Mouse (Mus musculus) cerebellum, adult 11-12 months (tissue): ENCODE results near the gene N6amt1.
A peak's percentile ranks its signal among the peaks of the same experiment; 100 is the strongest.

ENCODE experiments used
- DNase-seq: peaks from one replicate; pipeline ENCODE4 v3.0.0; 2022

The N6amt1 gene

DNA sequence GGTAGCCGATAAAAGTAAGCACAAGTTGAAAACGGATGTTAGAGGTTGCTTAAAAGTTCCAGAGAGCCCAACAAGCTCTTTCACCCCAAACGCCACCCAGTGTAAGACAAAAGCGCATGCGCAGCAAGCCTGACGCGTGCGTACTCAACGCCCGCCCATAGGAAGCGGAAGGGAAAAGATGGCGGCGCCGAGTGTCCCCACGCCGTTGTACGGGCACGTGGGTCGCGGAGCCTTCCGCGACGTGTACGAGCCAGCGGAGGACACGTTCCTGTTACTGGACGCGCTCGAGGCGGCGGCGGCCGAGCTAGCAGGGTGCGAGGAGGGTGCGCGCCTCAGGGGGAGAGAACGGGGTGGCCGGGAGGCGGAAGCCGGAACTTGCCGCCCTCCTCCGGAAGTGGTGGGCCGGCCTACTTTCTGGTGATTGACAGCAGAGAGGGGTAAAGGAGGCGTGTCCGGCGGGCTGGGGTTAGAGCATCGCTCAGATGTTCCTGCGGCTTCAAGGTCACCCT is at the start of gene N6amt1:
N6amt1 (plus strand) TSS at position 111 of the 509 bp plus-strand sequence.
- DNase-seq = peak; percentile 92

DNA sequence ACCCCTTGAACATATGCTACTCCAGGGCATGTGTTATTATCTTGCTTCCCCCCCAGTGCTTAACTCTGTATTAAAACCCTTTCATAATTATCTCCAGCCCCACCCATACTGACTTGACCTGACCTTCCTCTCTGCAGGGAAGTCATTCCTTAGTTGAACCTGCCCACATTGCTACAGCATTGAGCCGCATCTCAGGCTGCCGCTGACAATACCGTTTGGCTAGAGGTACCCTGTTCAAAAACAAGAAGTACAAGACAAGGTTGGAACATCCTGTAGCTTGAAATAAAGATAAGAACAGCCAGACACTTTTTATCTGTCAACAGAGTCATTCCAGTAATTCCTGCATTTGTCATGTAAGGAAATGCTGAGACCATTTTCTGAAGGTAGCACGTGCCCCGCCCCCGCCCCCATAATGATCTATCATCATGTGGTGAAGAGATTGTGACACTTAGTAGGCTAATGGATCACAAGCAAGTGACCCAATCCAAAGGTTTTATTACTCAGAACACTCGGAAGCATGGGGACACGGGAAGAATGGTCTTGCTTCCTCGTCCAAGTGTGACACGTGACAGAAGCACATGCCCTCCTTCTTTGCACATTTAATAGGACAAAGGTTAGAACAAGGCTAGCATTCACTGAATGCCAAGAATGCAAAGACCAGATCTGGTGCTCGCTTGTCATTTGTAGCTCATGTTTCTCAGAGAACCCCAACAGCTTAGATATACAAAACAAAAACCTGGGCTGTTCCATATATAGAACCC is 48.6 kb upstream of the N6amt1 start:
- no peak for DNase-seq

DNA sequence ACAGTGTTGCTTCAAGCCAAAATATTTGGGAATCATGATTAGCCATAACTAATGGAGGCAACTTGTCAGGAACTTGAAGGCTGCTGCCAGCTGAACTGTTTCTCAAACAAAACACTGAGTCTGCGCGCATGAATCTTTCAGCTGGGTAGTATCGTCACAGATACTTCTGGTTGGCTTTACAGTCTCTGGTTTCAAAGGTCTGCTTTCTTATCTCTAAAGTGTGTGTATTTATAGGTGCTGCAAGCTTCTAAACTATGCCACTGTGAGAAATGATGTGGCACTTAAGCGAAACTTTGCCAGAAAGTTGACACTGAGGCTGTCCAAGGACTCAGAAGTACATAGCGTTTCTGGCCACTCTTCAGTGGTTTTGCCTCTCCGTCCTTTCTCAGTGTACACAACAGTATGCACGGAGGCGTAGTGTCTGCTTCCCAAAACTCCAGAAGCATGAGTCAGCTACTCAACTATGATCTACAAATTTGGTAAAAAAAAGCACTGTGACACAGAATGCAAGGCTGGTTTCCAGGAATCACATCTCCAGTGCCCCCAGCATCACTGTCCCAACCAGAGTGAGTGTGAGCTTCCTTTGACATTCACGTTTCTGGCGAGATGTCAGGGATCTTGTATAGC is 46.8 kb upstream of the N6amt1 start:
- DNase-seq = no peak

DNA sequence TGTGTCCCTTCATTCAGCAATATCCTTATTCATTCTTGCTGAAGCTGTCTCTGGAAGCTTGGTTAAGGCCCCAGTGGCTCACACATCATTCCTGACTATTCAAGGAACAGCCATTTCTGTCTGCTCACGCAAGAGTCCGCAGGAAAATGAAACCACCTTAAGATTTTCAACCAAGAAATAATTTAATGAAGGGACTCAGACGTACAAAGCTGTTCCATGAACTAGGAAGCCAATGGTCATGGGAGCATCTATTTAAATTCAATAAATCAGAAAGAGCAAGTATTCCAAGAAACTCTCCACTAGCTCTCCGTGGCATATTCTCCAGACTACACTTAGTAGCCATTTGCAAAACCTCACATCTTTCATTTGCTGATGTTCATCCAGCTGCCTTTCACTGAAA is 43.3 kb upstream of the N6amt1 start:
- no peak for DNase-seq

DNA sequence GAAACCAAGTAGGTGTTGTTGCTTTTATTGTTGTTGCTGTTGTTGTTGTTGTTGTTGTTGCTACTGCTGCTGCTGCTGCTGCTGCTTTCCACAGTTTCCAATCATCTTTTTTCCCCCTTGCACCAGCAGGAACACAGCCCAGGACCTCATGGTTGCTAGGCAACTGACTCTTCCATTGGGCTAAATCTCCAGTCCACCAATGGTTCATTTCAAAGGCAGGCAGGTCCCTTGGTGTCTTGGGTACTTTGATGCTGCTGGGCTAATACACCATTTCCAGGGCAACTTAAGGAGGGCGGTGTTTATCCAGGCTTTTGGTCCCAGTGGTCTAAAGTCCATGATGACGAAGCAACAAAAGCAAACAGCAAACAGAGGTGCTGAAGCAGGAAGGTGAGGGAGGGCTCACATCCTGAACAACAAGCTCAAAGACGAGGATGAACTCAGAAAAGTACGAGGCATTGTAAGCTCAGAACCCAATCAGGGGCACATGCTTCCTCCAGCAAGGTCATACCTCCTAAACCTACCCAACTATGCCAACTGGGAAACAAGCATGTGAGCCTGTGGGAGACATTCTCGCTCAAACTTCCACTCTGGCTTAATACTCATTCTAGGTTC is 35.7 kb upstream of the N6amt1 start:
- DNase-seq = no peak

DNA sequence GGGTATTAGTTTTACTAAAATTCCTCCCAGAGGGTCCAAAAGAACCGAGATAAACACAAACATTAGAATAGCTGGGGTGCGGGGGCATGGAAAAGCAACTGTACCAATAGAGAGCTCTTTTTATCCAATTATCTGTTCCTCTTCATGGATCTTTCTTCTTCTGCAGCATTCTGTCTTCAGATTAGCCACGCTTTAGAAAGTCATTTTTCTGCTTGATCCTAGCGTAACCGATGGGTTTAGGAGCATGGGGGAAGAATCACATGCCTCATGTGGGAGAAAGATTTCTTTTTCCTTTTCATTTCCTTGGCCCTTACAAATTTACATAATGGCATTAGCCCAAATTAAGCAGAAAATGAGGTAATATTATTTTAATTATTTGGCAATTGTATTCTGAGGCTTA is 35.0 kb upstream of the N6amt1 start:
- DNase-seq = no peak

DNA sequence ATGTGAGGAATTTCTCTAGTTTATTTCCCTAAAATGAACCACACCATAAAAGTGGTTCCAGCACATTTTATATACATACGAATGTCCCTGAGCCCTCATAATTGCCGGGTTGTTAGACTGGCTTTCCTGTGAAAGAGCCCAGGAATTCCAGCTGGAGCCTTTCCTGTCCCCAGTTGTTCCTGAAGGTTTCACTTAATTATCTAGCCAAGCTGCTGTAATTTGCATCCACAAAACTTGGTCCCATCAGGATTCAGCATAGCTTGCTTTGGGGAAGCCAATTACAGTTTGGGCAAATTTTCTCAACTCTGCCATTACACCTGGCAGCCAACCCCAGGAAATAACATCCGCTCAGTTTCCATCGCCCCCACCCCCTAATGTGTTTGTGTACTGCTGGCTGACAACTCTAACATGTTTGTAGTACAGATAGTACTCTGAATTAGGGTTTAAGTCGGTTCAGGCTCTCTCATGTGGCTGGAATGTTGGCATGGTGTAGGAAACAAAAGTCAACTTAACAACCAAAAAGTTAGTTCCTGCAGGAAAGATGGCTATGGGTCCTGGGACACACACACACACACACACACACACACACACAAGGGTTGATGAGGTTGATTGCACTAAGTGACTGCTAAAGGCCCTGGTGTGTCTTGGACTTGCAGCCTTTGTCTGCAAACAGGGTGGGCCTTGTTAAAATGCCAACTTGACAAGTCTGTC is 34.3 kb upstream of the N6amt1 start:
- DNase-seq = no peak

DNA sequence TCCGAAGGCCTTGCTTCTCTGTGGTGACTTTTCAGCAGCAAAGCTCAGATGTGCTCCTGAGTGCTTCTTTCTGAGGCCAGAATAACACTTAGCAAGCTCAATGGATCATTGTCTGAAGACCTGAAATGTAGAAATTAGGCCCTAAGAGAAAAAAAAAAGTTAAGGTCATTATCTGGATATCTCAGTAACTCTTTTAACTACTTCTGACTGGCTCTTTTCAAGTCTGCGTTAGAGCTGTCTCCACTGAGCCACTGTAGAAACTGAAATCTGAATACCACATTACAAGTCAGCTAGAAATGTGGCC is 33.8 kb upstream of the N6amt1 start:
- DNase-seq = no peak

DNA sequence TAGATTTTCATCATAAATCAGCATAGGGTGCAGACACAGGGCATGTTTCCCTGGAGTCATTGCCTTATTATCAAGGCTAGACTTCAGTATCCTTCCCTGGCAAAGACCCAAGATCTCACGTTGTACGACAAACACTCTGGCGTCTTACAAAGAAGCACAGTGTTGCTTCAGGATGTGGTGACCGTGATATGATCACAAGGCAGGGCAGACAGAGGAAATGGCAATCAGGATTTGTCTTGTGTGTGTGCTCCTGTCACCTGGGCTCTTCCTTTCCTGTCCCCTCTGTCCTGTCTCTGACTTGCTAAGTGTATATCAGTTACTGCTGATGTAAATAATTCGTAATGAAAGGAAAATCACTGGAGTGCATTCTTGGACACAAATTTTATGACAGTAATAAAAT is 29.4 kb upstream of the N6amt1 start:
- no peak for DNase-seq

DNA sequence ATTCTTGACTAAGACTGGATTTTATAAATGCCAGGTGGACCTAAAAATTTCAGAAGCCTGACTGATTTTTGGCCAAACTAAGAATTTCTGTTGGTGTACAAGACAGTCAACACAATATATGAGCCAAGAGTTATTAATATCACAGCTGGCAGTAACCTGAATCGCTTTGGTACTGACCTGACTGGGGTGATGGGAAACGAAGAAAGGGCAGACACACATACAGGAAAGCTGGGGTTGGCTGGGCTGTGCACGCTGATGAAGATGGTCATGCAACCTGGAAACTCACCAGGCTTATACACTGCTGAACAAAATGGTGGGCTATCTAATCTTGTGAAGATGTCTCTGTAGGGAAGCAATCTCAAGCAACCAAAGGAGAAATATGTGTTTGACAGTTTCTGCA is 24.0 kb upstream of the N6amt1 start:
- DNase-seq = no peak

DNA sequence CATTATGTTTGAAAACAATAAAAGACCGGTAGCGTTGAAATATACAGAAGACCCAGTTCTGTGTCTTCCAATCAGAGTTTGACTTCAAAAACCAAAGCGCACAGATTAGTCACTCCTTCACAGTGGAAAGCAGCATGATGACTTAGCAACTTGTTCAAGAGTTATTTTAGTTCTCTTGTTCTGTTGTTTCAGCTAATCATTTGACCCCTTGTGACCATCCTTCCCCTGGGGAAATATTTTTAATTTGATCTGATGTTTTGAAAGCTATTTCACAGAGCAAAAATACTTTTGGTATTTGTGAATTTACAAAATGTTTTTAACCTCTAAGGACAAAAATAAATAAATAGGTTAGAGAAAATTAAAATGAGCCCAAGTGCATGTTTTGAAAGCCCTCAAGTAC is 19.2 kb upstream of the N6amt1 start:
- no peak for DNase-seq

DNA sequence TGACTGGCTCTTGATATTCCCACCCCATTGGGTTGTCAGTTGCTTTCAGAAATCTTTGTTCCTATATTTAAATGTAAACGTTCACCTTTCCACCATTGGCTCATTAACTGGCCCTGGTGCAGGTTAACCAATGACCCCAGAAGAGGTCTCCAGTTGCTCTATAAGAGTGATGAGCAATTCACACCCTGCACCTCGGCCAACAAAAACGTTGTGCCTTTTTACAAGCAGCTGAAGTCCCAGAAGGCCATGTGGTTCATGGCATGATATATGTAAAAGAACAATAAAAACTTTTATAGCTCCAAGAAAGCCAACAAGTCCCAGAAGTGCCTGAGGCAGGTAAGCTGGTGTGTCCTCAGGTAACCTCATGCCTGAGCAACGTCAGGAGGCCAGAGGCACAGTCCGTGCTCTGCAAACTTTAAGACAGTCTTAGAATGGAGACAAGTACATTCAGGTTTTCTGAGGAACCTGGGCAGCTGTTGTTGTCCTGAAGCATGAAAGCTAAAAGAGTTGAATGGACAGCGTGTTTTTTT is 12.9 kb upstream of the N6amt1 start:
- no peak for DNase-seq

DNA sequence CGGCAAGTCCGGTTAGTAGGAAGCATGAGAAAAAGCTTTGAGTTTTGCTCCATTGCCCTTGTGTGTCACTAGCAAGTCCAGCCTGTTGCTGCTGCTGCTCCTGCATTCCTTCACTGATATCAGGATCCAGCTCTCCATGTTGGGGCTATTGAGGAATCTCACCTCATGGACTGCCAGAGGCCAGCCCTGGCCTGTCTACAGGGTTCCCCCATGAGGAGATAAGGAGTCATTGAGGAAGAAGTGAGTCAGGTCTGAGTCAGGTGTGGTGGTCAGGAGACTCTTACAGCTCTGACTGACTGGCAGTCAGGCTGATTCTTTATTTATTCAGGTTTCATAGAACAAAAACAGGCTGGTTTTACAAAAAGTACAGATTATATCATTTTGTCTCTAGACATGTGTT is 5.9 kb upstream of the N6amt1 start:
- no peak for DNase-seq

DNA sequence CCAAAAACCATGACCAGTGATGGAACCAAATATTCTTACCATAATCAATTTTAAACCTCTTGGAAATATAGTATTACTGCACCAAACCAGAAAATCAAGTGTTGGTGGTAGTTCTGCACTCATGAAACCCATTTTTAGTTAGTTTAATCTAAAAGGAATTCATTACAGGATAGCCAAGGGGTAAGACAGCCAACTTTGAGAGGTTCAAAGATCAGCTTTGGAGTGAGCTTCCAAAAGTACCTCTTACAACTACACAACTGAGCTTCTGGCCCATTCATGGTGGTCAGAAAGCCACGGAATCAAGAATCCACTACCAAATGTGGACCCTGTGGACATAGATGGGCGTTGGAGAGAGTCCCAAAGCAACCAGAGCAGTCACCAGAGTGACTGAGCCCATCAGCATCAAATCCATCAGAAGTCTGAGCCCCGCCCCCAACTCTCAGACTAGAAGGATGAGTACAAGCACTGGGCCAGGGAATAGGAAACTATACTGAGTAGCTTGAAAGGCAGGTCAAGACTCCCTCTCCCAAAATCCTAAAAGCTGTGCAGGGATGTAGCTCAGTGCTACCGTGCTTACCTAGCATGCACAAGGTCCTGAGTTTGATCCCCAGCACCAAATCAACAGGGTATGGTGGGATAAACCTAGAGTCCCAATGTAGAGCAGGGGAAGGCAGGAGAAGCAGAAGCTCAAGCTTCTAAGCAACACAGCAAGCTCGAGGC is 2.4 kb upstream of the N6amt1 start:
- no peak for DNase-seq

DNA sequence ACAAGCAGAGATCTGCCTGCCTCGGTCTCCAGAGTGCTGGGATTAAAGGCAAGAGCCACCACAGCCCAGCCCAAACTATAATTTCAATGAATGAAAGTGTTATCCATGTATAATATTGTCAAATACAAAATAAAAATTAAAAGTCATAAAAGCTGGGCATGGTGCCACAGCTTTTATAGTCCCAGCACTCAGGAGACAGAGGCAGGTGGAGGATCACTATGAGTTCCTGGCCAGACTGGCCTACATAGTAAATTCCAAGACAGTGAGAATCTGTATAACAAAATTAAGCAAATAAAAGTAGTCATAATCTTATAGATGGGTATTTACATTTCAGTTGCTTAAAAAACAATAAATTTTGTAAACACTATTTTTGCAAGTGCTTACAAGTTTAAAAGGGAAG is 380 bp upstream of the N6amt1 start:
- no peak for DNase-seq

DNA sequence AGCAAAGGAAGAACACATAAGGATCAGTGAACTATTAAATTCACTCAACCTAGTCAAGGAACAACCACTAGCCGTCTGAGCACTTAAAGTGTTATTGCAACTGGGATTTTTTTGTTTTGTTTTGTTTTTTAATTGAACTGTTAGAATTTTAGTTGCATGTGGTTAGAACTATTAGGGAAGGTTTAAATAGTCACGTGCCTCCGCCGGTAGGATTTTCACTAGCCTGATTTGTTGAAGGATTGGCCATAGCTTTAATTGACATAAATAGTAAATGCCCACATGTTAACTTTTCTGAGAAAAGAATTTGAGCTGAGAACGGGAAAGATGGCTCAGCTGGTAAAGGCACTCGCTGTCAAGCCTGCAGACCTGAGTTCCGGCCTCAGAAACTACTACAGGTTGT is 763 bp downstream of the N6amt1 start:
- no peak for DNase-seq

DNA sequence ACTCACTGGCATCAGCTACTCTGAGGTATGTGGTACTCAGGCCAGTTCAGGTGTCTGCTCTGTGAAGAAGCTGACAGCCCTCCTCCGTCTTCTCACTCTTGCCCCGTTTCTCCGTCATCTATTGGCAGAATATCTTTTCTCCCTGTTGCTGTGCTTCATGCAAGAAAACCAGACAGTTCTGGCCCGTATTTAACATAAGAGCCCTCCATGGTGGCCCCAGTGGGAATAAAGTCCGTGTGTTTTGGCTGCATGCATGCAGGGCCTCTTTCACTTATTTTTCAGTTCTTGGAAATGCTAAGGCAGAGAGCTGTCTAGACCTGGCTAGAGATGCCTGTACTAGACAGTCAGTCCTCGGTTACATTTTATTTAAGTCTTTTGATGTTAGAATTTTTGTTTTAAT is 6.1 kb downstream of the N6amt1 start:
- DNase-seq = no peak

DNA sequence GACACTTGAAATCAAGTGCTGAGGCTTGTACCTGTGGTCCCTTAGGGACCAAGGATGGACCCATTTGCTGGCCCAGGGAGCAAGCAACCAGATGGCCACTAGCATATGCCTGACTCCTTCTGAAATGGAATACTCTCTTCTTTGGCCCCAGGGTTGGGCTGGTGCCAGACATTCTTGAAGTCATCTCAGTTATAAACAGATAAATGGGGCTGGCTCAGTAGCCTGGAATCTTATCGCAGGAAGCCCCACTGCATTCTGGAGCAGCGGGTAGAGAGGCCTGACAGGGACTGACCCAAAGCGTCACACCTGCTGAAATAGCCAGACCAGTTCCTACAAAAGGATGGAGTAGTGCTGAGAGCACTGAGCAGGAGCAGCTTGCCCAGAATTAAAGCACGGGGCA is 10.2 kb downstream of the N6amt1 start:
- peak; percentile 83 for DNase-seq

DNA sequence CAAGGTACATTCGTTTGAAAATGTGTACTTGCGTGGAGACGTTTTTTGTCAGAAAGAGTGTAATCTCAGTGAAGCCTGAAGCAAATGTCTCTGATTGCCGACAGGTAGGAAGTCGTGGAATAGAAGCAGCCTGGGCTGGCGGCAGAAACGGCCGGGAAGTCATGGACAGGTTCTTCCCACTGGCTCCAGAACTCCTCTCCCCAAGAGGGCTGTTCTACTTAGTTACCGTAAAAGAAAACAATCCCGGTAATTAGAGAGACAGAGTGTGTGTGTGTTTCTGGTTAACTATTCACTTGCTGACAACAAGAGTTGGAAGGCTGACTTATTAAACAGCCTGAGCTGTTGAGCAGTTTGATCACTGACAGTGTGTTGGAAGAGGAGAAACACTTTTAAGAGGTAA is 12.1 kb downstream of the N6amt1 start:
- no peak for DNase-seq

DNA sequence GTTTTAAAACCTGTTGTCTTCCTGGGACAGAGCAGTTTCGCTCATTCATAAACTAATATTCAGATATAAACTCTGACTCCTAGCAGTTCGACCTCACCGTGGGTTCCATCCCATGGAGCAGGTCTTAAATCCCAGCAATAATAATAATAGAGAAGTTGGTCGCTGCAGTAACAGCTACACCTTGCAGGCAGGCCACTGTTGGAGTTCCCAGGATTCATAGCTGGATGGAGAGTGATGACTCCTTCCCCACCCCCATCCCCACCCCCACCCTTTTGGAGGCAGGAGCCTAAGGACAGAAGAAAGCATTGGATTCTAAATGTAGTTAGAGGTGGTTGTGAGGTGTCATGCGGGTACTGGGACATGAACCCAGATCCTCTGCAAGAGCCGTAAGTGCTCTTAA is 12.5 kb downstream of the N6amt1 start:
- DNase-seq = no peak

DNA sequence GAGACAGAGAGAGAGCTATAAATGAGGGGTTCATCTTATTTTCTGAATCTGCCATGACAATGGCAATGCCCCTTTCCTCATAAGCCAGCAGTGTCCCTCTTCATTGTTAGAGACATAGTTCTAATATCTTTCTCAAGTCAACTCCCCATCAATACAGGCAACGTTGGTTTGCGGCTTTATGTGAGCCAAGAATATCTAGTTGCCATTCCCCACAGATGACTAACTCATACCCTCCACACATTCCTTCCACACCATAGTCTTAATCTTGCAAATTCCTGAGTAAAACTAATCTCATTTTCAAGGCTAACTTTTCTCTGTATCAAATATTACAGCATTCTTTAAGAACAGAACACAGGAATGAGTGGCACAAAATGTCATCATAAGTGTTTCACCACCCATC is 29.0 kb downstream of the N6amt1 start:
- DNase-seq = no peak

DNA sequence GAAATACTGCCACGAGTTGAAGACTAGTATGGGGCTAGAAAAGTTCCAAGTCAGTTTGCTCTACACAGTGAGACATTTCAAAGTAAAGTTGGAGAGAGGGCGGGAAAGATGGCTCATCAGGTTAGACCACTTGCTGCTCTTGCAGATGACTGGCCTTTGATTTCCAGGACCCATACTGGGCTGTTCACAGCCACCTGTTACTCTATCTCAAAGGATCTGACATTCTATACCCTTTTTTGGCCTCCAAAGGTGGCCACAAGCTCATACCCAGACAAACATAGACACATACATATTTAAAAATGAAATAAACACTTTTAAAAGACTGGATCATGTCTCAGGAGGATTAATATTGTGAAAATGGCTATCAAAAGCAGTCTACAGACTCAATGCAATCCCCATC is 30.4 kb downstream of the N6amt1 start:
- DNase-seq = no peak

DNA sequence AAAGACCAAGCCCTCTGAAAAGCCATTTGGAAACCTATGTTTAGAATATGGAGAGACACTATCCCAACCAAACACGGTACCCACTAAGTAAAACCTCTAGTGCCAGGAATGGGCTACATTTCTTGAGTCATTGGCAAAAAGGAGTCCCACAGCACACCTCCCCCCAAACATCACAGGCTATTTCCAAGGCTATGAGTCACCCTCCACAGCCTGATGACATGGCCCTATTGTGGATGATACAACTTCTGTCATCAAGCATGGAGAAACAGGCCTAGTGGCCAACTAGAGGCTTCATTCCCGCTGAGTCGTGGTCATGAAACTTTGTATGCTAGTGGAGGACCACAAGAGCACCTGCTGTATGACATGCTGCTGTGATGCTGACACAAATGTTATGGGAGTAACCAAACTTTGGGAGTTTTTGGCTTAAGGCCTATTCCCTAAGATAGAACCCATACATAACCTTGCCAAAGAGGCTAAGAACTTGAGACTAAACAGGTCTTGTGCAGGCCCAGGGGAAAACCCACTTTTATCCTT is 33.5 kb downstream of the N6amt1 start:
- no peak for DNase-seq
